Mouse (Mus musculus) MEL (cell line): ENCODE data around the gene Myo5a.

ENCODE experiments used
- CHD2 ChIP-seq: IDR thresholded peaks from 2 replicates; pipeline ENCODE4 v1.6.1; 2011; ENCODE audit warnings: low read length, improper control_type of control experiment
- CTCF ChIP-seq, 3 experiments: IDR thresholded peaks in 2 of 3; conservative IDR thresholded peaks in 1 of 3; 2 replicates each; pipeline ENCODE4 v1.5.1; 2011 to 2012; ENCODE audit warnings: low read length in 3 of 3, low read depth in 2 of 3, mild to moderate bottlenecking in 2 of 3, improper control_type of control experiment in 1 of 3, inconsistent platforms in 1 of 3, mixed read lengths in 1 of 3, moderate library complexity in 1 of 3; ENCODE audit not compliant: control insufficient read depth in 1 of 3, insufficient read depth in 1 of 3, poor library complexity in 1 of 3, severe bottlenecking in 1 of 3
- SIN3A ChIP-seq: IDR thresholded peaks from 2 replicates; pipeline ENCODE4 v1.6.1; 2012; ENCODE audit warnings: low read length, improper control_type of control experiment, inconsistent platforms

DNA sequence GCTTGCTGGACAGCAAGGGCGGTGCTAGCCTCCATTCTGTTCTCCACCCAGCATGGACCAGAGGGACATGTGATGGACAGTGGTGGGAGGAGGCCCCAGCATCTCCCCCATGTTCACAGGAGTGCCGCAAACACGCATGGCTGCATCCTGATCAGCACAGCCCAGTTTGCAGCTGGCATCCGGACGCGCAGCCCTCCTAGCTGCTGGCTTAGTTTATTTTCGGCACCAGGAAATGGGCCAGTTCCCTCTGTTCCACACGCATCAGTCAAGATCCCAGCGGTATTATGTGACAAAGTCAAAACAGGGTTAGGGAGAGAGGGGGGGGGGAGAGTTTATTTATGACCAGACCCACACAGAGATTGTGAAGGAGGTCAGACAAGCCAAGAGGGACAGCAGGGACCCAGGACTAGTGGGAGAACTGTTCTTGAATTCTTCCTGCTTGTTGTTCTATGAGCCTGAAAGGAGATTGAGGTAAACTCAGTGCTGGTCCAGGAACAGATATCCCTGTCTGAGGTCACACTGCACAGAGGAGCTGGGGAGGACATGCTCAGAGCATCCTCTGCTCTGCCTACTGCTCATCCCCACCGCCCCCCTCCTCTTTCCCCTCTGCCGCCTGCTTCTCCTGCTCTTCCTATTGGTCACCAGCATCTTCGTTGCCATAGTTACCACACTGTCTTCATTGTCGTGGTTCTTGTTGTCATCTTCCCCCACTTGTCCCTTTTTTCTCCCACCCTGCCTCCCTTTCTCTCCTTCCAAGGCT lies 183.6 kb downstream of the Myo5a start:
- TF ChIP-seq SIN3A (no peak), CHD2 (no peak), CTCF (IDR thresholded peaks at IDR 0.05 in 2 of 3, conservative IDR thresholded peaks at IDR 0.05 in 1 of 3; ENCODE audit: control insufficient read depth in 1 of 3, insufficient read depth in 1 of 3, low read depth in 2 of 3, low read length in 3 of 3, poor library complexity in 1 of 3, severe bottlenecking in 1 of 3) (no peak)
